Mouse (Mus musculus) left cerebral cortex, adult 18-20 months (tissue): ENCODE measurements around the gene Cuedc2. TPM values are rescaled to one million over a fixed set of nuclear protein-coding genes. Genes with fewer than 3 reads are reported as not detected.
A peak's percentile ranks its signal among the peaks of the same experiment; 100 is the strongest.

Experiments
- DNase-seq, 2 experiments: peaks; one replicate each; pipeline ENCODE4 v3.0.0; 2021 to 2022; ENCODE audit warnings: low spot score in 2 of 2, mixed read lengths in 1 of 2
- total RNA-seq, 2 experiments: library from RNA; stranded (reverse); gene quantifications; 2 replicates each; pipeline ENCODE4 v1.2.3; 2021

Cuedc2 gene
- total RNA-seq, 2 experiments from 2014 or later: 199 to 202 TPM

- DNase-seq: no peak
Measured at GRCm38 (mm10) chr19:46344710-46345419, 6.4 kb upstream of the Cuedc2 start.

GRCm38 (mm10) chr19:46339287-46339971 lies 927 bp upstream of the Cuedc2 start:
- DNase-seq: no peak

- DNase-seq: no peak
Measured at GRCm38 (mm10) chr19:46338942-46339286, 412 bp upstream of the Cuedc2 start.

GRCm38 (mm10) chr19:46337719-46338330 lies 677 bp downstream of the Cuedc2 start:
- DNase-seq: no peak

GRCm38 (mm10) chr19:46333906-46334305 lies 4.6 kb downstream of the Cuedc2 start:
- no peak for DNase-seq

- no peak for DNase-seq
Measured at GRCm38 (mm10) chr19:46332721-46333339, 5.7 kb downstream of the Cuedc2 start.

GRCm38 (mm10) chr19:46331936-46332335 lies 6.6 kb downstream of the Cuedc2 start:
- DNase-seq: no peak

- no peak for DNase-seq
Measured at GRCm38 (mm10) chr19:46331326-46331725, 7.2 kb downstream of the Cuedc2 start.

GRCm38 (mm10) chr19:46330696-46331095 lies 7.8 kb downstream of the Cuedc2 start:
- no peak for DNase-seq

GRCm38 (mm10) chr19:46329951-46330350 lies 8.6 kb downstream of the Cuedc2 start:
- peak; percentile 81 to 86 for DNase-seq

GRCm38 (mm10) chr19:46329031-46329641 lies 9.4 kb downstream of the Cuedc2 start:
- no peak for DNase-seq

- peak; percentile 90 to 93 for DNase-seq
Measured at GRCm38 (mm10) chr19:46328081-46329030, 10.1 kb downstream of the Cuedc2 start, which contains the start of gene Fbxl15. Fbxl15 (plus strand) TSS chr19:46328184.

GRCm38 (mm10) chr19:46327531-46328064 lies 10.9 kb downstream of the Cuedc2 start:
- no peak for DNase-seq

- DNase-seq: peak; percentile 66 to 75
Measured at GRCm38 (mm10) chr19:46326756-46327305, 11.7 kb downstream of the Cuedc2 start, which contains the start of gene Psd. Psd (minus strand) TSS chr19:46327156.

GRCm38 (mm10) chr19:46326019-46326755 lies 12.3 kb downstream of the Cuedc2 start:
- DNase-seq: no peak

- DNase-seq: no peak
Measured at GRCm38 (mm10) chr19:46324918-46325317, 13.6 kb downstream of the Cuedc2 start.

GRCm38 (mm10) chr19:46324366-46324765 lies 14.1 kb downstream of the Cuedc2 start:
- DNase-seq: no peak

- DNase-seq: no peak
Measured at GRCm38 (mm10) chr19:46323716-46324115, 14.8 kb downstream of the Cuedc2 start.
